Mouse (Mus musculus): ENCODE measurements around the gene Pla2g15. TPM values are rescaled to one million over a fixed set of nuclear protein-coding genes. Genes with fewer than 3 reads are reported as not detected.

Pla2g15 gene
- polyA plus RNA-seq, 1 experiment from 2014 or later, result 5.7 TPM

DNA sequence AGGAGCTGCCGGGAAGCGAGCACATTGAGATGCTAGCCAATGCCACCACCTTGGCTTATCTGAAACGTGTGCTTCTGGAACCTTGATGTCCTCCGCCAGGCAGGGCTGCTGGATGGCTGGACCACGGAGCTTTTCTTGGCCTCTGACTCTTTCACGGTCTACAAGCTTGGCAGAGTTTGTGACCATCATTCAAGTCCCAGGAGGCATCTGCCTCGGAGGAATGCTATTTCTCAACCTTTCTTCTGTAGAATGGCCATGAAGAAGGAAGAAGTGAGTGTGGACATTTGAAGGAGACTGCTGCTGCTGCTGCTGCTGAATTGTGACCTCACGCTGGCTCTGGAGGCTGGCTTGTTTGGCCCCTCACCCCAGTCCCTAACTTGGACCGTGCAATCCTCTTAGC, 13.1 kb downstream of the Pla2g15 start:
- 90% methylated on average over 9 of the region's 9 CpGs for WGBS
- Histone ChIP-seq H3K4me1 (replicated peaks; ENCODE audit: control insufficient read depth, insufficient read depth) (no peaks in the 10 kb centered on the region), H3K27me3 (ENCODE audit: control insufficient read depth, insufficient read depth, low read length) (no peaks in the 10 kb centered on the region), H3K4me2 (replicated peaks; ENCODE audit: low read depth) (no peak overlapping the region), H3K9me3 (ENCODE audit: control insufficient read depth, low read length) (no peaks in the 10 kb centered on the region), H3K9ac (ENCODE audit: low read length) (no peak overlapping the region), H3K36me3 (ENCODE audit: control insufficient read depth, insufficient read depth, low read length) (peaks cover 13% of the 10 kb centered on the region; the same call in 1 of the 2 replicates), H3K4me3 (ENCODE audit: low read depth, low read length) (no peak overlapping the region), H3K27ac (replicated peaks) (no peak overlapping the region)
- no peak for TF ChIP-seq CTCF (IDR thresholded peaks at IDR 0.05; ENCODE audit: low read depth)
- no peak for TF ChIP-seq EP300 (optimal IDR thresholded peaks at IDR 0.05)
- ATAC-seq (ENCODE audit: low FRiP score, low TSS enrichment) (no peak), DNase-seq (ENCODE audit: low spot score) (no peak)

DNA sequence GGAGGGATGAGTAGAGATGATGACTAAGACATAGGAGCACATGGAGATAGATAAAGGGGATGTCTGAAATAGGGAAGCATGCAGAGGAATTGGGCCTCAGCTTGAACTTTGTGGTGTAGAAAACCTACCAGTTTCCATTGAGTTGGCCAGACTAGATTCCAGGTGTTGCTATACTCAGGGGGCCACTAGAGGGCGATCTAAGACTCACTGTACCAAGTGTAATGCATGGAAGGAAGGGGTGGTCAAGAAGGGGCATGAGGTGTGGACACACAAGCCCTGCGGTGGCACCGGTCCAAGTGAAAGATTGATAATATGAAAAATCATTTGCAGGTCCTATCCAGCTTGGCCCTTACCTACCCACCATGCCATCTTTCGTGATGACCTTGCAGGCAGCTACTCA, 15.3 kb downstream of the Pla2g15 start:
- Histone ChIP-seq H3K9ac (ENCODE audit: low read length) (no peak overlapping the region), H3K9me3 (ENCODE audit: control insufficient read depth, low read length) (no peaks in the 10 kb centered on the region), H3K4me1 (replicated peaks; ENCODE audit: control insufficient read depth, insufficient read depth) (0 out of 2 replicates have a peak, but pooled peaks cover 2% of the 10 kb centered on the region), H3K27ac (replicated peaks) (no peak overlapping the region), H3K27me3 (ENCODE audit: control insufficient read depth, insufficient read depth, low read length) (no peaks in the 10 kb centered on the region), H3K4me2 (replicated peaks; ENCODE audit: low read depth) (no peak overlapping the region), H3K4me3 (ENCODE audit: low read depth, low read length) (no peak overlapping the region), H3K36me3 (ENCODE audit: control insufficient read depth, insufficient read depth, low read length) (peaks cover 13% of the 10 kb centered on the region; the same call in 1 of the 2 replicates)
- ATAC-seq (ENCODE audit: low FRiP score, low TSS enrichment) (no peak), DNase-seq (ENCODE audit: low spot score) (peak; percentile 78)
- 42% methylated on average over 4 of the region's 4 CpGs for WGBS
- TF ChIP-seq CTCF (IDR thresholded peaks at IDR 0.05; ENCODE audit: low read depth), result peak; percentile 91
- TF ChIP-seq EP300 (optimal IDR thresholded peaks at IDR 0.05), result no peak

GRCm38 (mm10) chr8:106168356-106169016, 18.3 kb downstream of the Pla2g15 start, which contains the start of gene Slc7a6:
Gene Slc7a6 (plus strand): TSS chr8:106168857.
- peak within 1 kb of the TSS; percentile 77 for H3K27ac ChIP-seq (replicated peaks)
- TF ChIP-seq EP300 (optimal IDR thresholded peaks at IDR 0.05) (no peak), CTCF (IDR thresholded peaks at IDR 0.05; ENCODE audit: low read depth) (peak; percentile 17; the same call in 1 of the 2 replicates)
- peak; percentile 87 for DNase-seq (ENCODE audit: low spot score)
- H3K9ac ChIP-seq (ENCODE audit: low read length), result peak within 1 kb of the TSS; percentile 76
- no peaks in the 10 kb centered on the region for H3K27me3 ChIP-seq (ENCODE audit: control insufficient read depth, insufficient read depth, low read length)
- 0 out of 2 replicates have a peak, but pooled peaks cover 2% of the 10 kb centered on the region for H3K4me1 ChIP-seq (replicated peaks; ENCODE audit: control insufficient read depth, insufficient read depth)
- H3K4me2 ChIP-seq (replicated peaks; ENCODE audit: low read depth), result peak within 1 kb of the TSS; percentile 93
- peak; percentile 86 for ATAC-seq (ENCODE audit: low FRiP score, low TSS enrichment)
- H3K4me3 ChIP-seq (ENCODE audit: low read depth, low read length), result peak within 1 kb of the TSS; percentile 75
- H3K9me3 ChIP-seq (ENCODE audit: control insufficient read depth, low read length), result no peaks in the 10 kb centered on the region
- WGBS, result under 1% methylated on average over 45 of the region's 59 CpGs
- peaks cover 4% of the 10 kb centered on the region; the same call in 1 of the 2 replicates for H3K36me3 ChIP-seq (ENCODE audit: control insufficient read depth, insufficient read depth, low read length)

- Histone ChIP-seq H3K36me3 (ENCODE audit: control insufficient read depth, insufficient read depth, low read length) (no peaks in the 10 kb centered on the region), H3K9ac (ENCODE audit: low read length) (peak overlapping the region; percentile 76), H3K27me3 (ENCODE audit: control insufficient read depth, insufficient read depth, low read length) (no peaks in the 10 kb centered on the region), H3K4me3 (ENCODE audit: low read depth, low read length) (peak overlapping the region; percentile 75), H3K27ac (replicated peaks) (peak overlapping the region; percentile 77), H3K4me1 (replicated peaks; ENCODE audit: control insufficient read depth, insufficient read depth) (0 out of 2 replicates have a peak, but pooled peaks cover 2% of the 10 kb centered on the region), H3K4me2 (replicated peaks; ENCODE audit: low read depth) (peak overlapping the region; percentile 93), H3K9me3 (ENCODE audit: control insufficient read depth, low read length) (no peaks in the 10 kb centered on the region)
- TF ChIP-seq EP300 (optimal IDR thresholded peaks at IDR 0.05) (no peak), CTCF (IDR thresholded peaks at IDR 0.05; ENCODE audit: low read depth) (no peak)
- 2% methylated on average over 54 of the region's 54 CpGs for WGBS
- ATAC-seq (ENCODE audit: low FRiP score, low TSS enrichment), result peak; percentile 43
- peak; percentile 55 for DNase-seq (ENCODE audit: low spot score)
Observed at GRCm38 (mm10) chr8:106169017-106169933, 19.1 kb downstream of the Pla2g15 start.

DNA sequence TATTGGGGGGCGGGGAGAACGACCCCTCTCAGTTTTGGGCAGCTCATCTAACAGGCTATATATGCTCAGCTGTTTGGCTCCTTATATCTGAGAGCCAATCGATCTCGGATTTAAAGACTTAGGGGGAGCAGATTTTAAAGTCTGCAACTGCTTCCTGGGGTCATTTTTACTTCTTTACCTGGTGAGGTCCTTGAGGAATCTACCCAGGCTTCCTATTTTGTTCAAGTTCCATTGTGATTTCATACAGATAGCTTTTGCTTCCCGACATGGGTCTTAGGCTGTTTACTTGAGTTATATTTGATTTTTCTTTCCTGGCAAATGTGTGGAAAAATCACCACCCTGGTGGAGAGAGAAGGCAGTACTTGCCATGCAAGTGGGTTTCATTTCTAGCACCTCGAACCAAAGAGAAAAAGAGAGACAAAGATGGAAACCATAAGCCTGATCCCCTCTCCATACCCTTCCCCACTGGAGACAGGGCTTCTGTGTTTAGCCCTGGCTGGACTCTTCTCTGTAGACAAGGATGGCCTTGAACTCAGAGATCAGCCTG, 19.8 kb downstream of the Pla2g15 start:
- 0 out of 2 replicates have a peak, but pooled peaks cover 2% of the 10 kb centered on the region for H3K4me1 ChIP-seq (replicated peaks; ENCODE audit: control insufficient read depth, insufficient read depth)
- TF ChIP-seq CTCF (IDR thresholded peaks at IDR 0.05; ENCODE audit: low read depth) (peak; percentile 45), EP300 (optimal IDR thresholded peaks at IDR 0.05) (no peak)
- 16% methylated on average over 6 of the region's 6 CpGs for WGBS
- H3K27me3 ChIP-seq (ENCODE audit: control insufficient read depth, insufficient read depth, low read length), result no peaks in the 10 kb centered on the region
- H3K4me3 ChIP-seq (ENCODE audit: low read depth, low read length), result peak overlapping the region; percentile 75
- peak overlapping the region; percentile 93 for H3K4me2 ChIP-seq (replicated peaks; ENCODE audit: low read depth)
- H3K9ac ChIP-seq (ENCODE audit: low read length), result peak overlapping the region; percentile 76; the same call in 1 of the 2 replicates
- no peaks in the 10 kb centered on the region for H3K36me3 ChIP-seq (ENCODE audit: control insufficient read depth, insufficient read depth, low read length)
- ATAC-seq (ENCODE audit: low FRiP score, low TSS enrichment) (no peak), DNase-seq (ENCODE audit: low spot score) (no peak)
- no peak overlapping the region for H3K27ac ChIP-seq (replicated peaks)
- no peaks in the 10 kb centered on the region for H3K9me3 ChIP-seq (ENCODE audit: control insufficient read depth, low read length)

Data from stomach, postnatal 0 days (tissue).